Mouse (Mus musculus) retina, adult 2 months (tissue): ENCODE results near the gene Nkx2-3.

Source experiments
- DNase-seq: peaks from one replicate; pipeline ENCODE4 v3.0.0-alpha.2; 2012; ENCODE audit warnings: low read depth, low spot score

The Nkx2-3 gene

DNA sequence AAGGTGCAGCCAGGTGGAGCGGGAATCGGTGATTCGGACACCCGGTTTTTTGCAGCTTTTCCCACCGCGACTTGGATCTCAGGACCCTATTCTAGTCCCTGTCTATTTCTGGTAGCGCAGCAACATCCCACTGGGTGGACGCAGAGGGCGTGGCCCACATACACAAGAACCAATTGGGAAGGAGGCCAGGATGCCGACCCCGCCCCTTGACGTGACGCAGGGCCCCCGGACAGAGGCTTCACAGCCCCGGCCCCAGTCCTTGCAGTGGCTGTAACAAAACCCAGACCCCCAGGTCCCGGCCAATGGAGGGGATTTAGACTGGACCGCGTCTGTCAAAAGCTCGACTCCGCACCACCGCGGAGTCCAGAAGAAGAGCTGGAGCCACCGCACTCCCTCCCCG is at the start of gene Nkx2-3:
Gene Nkx2-3 (plus strand): TSS at position 275 of the 400 bp plus-strand sequence.
- no peak for DNase-seq

DNA sequence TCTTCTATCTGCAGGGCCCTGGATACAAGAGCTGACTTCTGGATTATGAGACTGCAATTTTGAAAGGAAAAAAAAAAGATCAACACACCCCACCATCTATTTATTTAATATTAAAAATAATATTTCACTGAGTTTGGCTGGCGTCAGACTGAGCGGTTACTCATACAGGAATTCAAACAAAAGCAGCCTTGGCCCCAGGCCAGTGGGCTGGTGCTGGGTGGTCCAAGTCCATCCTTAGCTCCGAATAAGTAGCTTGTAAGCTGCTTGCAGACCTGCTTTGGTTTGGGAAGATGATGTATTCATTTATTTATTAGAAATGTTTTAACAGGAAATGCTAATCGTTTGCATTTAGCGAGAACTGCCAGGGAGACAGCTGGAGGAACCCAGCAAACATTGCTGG is 49.0 kb upstream of the Nkx2-3 start:
- DNase-seq: no peak

DNA sequence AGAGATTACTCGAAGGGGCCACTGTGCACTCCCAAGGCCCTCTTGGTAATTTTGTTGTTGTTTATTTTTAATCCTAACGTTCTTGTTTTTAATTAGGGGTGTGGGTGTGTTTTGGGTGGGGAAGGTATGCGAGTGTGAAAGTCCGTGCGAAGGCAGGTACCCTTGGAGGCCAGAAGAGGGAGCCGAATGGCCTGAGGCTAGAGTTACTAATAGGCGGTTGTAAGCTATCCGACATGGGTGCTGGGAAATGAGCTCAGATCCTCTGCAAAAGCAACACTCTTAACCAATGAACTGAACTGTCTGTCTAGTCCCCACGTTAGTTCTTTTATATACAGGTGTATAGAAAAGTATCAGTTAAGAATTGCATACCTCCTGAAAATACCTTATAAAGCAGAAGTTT is 43.8 kb upstream of the Nkx2-3 start:
- DNase-seq: no peak

DNA sequence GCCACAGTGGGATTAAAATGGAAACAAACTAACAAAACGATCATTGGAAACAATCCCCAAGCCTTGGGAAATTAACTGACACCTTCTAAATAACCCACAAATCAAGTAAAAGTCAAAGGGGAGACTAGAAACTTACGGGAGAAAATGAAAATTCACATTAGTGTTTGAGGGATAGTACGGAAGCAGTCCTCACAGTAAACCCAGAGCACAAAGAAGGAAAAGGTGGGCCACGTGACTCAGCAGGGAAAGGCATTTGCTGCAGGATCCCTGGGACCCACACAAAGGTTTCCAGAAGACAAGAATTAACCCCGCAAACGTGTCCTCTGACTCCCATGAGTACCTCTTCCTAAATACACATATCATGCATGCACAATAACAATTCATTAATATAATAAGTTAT is 43.0 kb upstream of the Nkx2-3 start:
- no peak for DNase-seq

DNA sequence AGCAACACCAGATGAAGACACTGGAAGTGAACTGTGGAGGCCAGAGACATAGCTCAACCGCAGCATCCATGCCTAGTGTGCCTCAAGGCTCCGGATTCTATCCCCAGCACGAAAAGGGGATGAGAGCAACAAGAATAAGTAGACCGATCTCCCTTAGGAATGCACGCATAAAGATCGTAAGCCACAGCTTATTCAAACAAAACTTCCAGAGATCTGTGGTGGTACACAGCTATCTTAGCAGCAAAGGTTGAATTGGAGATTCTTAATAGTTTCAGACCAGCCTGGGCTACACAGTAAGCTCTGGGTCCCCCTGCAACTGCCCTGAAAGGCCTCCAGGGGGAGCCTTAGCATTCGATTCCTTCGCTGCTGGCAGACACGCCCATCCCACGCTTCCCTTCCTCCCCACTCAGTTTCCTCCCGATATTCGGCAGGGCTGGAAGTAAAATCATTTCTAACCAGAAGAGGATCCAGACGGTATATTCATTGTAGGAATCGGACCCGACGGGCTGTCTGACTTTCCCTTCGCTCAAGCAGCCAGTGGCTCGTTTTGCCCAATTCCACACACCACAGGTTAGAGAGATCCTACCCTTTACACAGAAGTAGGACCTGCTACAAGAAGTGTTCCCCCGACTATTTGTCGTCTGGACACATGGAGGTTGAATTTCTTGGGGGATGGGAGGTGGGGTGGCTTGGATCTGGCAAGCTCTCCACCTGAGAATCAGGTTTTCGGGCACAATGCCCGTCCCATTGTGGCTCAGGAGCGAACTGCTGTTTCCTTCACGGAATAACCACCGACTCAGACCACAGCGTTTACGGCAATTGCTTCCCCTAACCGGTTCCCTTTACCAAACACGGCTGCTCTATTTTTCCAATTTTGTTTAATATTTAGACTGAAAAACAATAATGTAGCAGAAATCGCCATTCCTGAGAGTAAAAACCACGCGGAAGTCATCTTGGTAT is 41.0 kb upstream of the Nkx2-3 start:
- peak; percentile 26 for DNase-seq

DNA sequence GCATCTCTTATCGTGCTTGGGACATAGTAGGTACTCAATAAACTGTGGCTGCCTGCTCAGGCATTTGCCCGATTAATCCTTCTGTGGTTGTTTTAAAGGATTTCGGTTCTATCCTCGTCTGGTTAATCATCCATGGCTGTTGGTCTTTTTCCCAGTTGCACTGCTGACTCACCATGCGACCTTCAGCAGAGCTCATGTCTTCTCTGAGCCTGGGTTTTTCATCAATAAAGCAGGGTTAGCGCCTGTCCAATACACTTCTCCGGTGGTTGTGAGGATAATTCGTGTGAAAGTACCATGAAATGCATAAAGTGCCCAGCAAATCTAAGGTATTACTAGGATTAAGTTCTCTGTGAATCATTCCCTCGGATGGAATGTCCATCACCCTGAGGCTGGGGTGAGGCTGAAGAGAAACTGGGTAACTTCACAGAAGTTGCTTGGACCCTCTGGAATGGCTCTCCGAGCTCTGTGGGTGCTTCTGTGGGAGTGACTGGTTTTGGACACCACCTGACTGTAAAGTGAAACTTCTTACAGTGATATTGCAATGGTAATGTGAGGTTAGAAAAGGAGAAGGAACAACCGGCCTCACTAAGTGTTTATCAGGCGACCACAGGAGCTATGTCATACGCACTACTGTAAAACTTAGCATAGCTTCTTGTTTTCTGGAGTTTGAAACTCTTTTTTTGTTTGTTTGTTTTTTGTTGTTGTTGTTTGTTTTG is 32.9 kb upstream of the Nkx2-3 start:
- no peak for DNase-seq

DNA sequence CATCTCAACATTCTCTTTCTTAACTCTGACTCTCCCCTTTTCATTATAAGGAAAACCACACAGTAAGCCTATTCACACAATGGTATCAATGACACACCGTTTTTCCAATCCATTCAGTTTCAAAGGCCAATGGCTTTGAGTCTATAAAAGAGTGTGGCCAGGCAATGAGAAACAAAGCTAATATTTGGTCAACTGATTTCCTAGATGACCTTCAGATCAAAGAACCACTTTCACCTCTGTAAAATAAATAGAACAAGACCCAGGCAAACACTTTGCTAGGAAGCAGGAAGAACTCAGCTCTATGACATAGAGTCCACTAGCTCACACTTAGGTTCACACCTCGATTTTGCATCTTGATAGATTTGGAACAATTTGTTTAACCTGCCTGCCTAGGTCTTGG is 30.9 kb upstream of the Nkx2-3 start:
- no peak for DNase-seq

DNA sequence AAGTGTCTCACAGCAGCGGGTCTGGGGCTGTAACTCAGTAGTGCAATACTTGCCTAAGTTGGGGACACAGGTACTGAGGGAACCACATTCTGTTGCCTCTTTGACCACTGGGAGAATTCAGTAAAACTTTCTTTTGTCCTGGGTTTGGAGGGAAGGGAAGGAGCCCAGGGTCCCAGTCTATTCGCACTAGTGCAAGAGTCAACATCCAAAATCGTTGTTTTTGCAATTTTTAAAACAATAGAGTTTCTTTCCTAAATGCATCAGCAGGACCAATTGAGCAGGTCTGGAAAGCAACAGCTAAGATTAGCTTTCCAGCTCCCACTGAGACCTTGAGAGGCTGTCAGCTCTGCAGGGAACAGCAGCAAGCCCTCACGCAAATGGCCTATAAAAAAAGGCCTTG is 28.9 kb upstream of the Nkx2-3 start:
- no peak for DNase-seq

DNA sequence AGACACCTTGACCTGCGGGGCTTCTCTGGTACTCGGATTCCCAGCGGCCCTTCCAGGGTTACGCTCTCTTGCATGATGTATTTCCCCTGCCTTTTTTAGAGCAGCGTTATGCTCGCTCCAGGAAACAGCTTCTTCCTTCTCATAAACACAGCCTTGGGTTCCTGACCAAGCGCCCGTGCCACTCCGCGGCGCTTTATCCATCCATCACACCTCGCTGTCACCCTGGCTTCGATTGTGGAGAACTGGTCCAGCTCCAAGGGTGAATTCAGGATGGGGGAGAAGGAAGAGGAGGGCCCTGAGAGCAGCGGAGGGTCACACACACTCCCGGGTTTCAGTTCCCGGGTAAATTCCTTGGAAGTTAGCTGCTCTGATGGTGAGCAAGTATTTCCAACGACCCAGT is 28.5 kb upstream of the Nkx2-3 start:
- no peak for DNase-seq

DNA sequence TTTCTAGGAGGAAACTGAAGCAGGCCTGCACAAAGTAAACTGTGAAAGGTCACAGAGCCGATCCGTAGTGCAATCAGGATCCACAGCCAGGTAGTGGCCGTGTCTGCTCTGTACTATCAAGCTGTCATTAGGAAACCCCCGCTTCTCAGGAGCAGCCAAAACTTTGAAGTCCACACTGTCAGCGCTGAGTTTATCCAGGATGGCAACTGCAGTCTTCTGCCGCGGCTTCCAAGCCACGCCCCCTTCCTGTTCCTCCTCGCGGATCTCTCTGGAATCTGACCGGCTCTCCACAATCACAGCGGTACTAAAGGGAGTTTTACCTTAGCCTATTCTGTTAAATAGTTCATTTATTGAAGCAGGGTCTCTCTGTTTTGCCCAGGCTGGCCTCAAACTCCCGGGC is 27.3 kb upstream of the Nkx2-3 start:
- DNase-seq: no peak

DNA sequence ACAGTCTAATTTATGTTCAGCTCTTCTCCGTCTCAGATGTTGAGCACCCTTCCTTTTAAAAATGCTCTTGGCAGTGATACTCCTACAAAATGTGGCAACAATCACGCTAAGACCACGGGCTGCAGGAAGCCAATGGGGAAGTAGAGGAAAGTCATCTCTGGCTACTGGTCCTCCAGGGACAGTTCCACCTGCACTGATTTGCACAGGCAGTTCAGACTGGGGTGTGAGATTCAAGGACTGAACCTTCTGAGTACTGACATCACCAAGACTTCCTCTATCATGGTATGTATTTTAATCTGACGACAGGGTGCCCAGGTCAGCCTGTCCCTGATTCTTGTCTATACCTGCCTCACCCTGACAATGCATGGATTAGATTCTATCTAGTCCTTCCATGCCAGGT is 20.1 kb upstream of the Nkx2-3 start:
- DNase-seq: no peak

DNA sequence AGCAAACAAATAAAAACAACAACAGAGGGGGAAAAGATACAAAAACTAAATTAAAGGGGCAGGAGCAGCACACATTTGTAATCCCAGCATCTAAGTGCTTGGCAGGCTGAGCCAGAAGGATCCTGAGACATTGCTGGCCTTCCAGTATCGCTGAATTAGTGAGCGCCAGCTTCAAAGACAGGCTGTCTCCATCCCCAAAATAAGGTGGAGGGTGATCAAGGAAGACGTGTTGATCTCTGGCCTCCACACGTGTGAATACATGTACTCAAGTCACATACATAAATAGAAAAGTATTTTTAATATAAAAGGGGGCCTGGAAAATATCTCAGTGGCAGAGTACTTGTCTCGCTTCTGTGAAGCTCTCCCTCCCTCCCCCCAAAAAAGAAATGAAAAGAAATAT is 15.1 kb upstream of the Nkx2-3 start:
- no peak for DNase-seq

DNA sequence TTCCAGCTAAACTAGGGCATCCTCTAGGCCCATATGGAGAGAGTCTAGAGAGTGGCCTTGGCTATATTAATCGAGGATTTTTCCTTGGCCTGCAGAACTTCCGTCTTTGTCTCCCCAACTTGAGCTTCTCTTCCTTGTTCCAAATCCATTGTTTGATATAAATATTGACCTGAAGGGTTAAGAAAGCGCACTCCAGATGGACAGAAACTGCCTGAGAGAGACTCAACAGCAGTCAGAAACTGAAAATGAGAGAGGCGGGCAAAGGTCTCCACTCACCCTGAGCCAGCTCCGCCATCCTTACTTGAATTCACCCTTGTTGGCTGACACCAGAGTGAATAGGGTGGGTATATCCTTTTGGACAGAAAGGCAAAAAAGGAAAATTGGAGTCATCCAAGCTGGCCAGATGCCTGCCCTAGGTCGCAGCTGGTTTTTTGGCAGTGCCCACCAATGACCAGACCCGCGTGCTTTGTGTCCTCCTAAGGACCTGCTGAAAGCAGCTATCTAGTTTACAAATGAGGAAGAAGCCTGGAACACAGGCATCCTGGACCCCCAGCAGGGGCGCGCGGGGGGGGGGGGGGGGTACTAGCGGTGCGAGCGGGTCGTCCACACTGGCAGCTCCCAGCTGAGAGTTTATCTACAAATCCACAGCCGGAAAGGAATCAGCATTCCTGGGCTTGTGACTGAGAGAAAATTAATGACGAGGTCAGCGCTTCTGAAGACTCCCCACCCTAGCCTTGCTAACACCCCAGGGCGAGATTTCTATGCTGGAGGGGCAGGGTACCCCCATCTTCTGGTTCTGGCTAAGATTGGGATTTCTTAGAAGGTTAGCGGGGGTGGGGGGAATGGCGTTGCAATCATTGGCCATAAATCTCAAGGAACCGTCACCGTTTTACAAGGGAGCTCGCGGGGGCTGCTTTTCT is 13.1 kb upstream of the Nkx2-3 start:
- no peak for DNase-seq

DNA sequence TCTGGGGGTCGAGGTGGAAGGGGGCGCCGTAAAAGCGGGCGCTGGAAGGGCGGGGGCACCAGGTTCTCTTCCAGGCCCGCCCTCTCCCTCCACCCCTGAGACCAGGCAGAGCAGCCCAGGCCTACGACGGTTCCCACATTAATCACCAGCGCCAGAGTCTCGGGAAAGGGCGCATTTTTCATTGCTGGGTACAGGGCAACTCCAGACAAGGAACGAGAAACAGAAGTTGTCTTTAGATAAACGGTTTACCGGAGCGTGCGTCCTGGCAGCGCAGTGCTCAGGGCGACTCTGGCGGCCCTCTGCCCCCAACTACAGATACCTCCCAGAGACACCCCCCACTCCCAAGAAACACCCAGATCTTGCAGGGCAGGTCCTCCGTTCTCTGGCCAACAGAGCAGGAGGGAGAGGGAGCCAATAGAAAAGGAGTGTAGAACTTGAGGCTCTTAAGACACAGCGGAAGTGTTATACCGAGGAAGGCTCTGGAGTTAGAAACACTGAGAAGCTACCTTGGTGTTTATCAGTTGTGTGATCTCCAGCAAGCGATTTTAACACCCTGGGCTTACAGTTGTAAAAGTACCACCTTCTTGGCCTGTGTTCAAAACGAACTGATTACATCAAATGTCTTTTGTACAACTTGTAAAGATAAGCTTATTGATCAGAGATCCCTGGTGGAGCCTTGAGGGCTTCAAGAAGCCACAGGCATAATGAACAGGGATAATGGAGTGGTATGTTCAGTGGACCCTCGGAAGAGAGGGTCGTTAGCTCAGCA is 12.2 kb upstream of the Nkx2-3 start:
- DNase-seq: no peak

DNA sequence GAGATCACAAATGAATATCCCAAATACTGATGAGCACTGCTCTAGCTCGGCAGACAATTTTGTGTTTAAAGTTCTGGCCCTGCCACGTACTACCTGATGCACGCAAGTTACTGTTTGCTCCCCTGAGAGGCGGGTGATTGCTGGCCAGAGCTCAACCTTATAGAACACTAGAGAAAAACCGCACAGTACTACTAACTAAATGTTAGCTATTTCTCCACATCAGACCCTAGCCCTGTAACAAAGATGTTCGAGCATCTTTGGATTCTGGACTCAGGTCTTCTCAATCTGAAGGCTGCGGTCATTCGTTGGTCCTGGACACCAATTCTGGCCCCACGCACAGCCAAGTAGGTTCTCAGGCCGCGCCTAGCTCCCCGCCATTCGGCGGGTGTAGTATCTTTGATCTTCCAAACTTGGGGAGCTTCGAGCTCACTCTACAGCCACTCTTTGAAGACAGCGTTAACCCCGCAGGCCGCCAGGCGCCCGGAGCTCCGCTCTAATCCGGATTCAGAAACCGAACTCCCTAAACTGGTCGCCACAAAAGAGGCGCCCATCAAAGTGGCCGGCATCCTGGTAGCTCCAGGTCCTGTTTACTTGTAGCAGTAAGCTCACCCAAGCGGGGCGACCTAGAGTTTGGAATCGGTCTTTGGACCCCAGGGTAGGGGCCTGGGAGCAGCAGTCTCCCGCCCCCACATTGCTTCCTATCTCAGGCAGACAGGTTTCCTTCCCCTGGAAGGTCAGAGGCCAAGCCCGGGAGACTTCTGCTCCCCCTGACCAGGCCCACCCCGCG is 11.4 kb upstream of the Nkx2-3 start:
- DNase-seq: no peak

DNA sequence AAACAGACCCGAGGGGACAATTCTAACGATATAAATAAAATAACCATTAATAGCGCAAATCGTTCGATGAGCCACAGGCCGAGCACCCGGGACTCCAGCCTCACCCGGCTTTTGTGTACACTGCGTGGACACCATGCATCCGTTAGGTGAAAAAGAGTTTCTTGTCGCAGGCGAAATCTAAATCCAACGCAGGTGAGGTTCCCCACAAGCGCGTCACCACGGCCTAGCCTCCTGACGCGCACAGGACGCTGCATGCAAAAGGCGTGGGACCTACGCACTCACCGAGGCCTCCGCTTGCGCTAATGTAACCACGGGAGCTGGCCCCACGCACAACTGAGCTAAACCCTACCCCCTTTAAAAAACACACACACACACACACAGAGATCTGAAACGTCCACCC is 10.7 kb upstream of the Nkx2-3 start:
- no peak for DNase-seq

DNA sequence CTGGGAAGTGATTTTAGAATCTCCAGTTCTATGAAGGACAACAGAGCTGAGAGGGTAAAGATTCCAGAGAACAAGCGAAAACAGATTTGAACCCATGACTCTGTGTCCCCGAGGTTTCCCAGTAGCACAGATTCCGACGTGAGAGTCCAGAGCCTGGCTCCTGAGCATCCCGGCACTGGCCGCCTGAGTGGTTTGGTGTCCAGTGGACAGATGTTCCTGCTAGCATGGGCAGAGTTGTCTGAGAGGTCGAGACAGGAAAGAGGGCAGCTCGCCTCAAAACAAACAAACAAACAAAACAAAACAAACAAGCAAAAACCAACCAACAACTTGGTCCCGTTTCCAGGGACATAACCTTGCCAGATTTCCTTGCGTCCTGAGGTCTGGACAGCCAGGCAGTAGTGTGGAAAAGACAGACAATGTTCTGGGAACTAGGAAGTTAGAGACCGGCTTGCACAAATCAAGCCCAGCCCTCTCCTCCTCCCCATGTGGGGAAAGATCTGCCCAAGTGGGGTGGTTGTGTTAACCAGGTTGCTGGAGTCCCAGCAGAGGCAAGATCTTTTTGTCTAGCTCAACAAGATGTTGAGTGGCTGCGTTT is 10.0 kb upstream of the Nkx2-3 start:
- DNase-seq: no peak

DNA sequence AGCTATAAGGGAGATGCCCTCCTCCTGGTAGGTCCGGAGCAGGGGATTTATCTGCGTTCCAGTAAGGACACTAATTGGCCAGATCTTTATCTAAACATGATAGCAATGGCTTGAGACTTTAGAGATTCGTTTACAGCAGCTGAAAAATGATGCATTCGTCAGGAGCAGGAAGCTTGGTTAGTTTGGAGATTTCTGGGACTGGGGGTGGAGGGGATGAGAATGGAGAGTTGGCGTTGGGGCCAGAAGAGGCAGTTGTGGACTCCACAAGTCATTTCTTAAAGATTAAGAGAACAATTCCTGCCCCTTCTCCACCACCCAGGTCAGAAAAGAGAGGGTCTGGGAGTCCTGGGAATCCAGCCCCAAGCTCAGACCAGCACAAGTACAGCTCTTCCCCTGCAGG is 8.6 kb upstream of the Nkx2-3 start:
- no peak for DNase-seq

DNA sequence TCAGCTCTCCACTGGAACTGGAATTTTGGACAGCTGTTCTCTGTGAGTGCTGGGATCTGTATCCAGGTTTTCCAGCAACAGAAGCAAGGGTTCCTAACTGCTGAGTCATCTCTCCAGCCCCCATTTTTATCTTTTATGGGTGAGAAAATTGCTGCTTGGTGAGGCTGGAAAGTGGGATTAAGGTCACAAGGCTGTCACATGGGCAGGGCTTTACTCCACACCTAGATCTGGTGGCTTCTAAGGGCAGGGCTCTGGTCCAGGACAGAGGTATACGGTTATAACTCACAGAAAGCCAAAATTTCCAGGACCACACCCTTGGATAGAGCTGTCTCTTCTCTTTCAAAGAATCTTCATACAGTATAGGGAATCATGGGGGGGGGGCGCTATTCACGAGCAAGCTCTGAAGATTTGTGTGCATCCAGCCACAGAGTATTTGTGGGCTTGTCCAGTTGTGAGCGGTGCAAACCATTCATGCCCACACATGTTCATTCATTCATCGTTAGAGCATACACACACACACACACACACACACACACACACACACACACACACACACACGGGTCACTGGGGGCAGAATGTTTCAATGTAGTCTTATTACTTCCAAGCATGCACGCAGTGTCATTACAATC is 7.5 kb upstream of the Nkx2-3 start:
- no peak for DNase-seq
